Mouse (Mus musculus) gastrocnemius, postnatal 36 days (tissue): Measurements from ENCODE around the gene Gipc1. TPM values are rescaled to one million over a fixed set of nuclear protein-coding genes. Genes with fewer than 3 reads are reported as not detected.

Experiments used
- total RNA-seq, 2 experiments: library from RNA; stranded (reverse); gene quantifications; 2 replicates each; pipeline ENCODE4 v1.2.3; 2021

The Gipc1 gene
- total RNA-seq, 2 experiments from 2014 or later, result 16.7 to 17.8 TPM

Other genes starting within 250 kb of the Gipc1 start
- gene Scoc, start 194.3 kb upstream of the Gipc1 start, total RNA-seq, result 10 to 100 TPM; 46.5 to 46.8 TPM
- gene Olfr370, start 116.9 kb upstream of the Gipc1 start, total RNA-seq, result not detected
- gene Ndufb7, start 86.0 kb upstream of the Gipc1 start, total RNA-seq, result 100 to 1,000 TPM; 328 to 346 TPM
- gene Tecr, start 44.7 kb upstream of the Gipc1 start, total RNA-seq, result 100 to 1,000 TPM; 431 to 564 TPM
- gene Dnajb1, start 44.5 kb upstream of the Gipc1 start, total RNA-seq, result 1 to 10 TPM; 5.2 to 5.8 TPM
- gene Ptger1, start 14.0 kb downstream of the Gipc1 start, total RNA-seq, result under 1 TPM; 0.10 to 0.12 TPM
- gene Pkn1, start 46.5 kb downstream of the Gipc1 start, total RNA-seq, result 10 to 100 TPM; 30.6 to 33.7 TPM
- 10 to 100 TPM; 11.3 to 12.0 TPM for gene Ddx39, start 62.5 kb downstream of the Gipc1 start, total RNA-seq
- gene Adgre5, start 88.6 kb downstream of the Gipc1 start, total RNA-seq, result 10 to 100 TPM; 21.9 to 22.5 TPM
- 10 to 100 TPM; 20.8 to 26.0 TPM for gene Adgrl1, start 247.4 kb downstream of the Gipc1 start, total RNA-seq